Mouse (Mus musculus): ENCODE measurements around the gene Gfra1. TPM values are rescaled to one million over a fixed set of nuclear protein-coding genes. Genes with fewer than 3 reads are reported as not detected.

The Gfra1 gene
- polyA plus RNA-seq, 1 experiment from 2014 or later: 5.1 TPM

GRCm38 (mm10) chr19:58412811-58413210 lies 42.9 kb downstream of the Gfra1 start:
- Histone ChIP-seq H3K4me3 (no peak overlapping the region), H3K36me3 (no peaks in the 10 kb centered on the region), H3K27ac (no peak overlapping the region), H3K9me3 (replicated peaks) (no peaks in the 10 kb centered on the region), H3K27me3 (ENCODE audit: low read depth, poor library complexity, severe bottlenecking) (no peaks in the 10 kb centered on the region), H3K4me1 (peaks cover 6% of the 10 kb centered on the region; the same call in 1 of the 2 replicates)
- WGBS: 88% methylated on average over 2 of the region's 3 CpGs
- DNase-seq (ENCODE audit: low spot score): no peak

GRCm38 (mm10) chr19:58406726-58407125 lies 49.0 kb downstream of the Gfra1 start:
- 0 out of 2 replicates have a peak, but pooled peaks cover 6% of the 10 kb centered on the region for H3K4me1 ChIP-seq
- no peak overlapping the region for H3K4me3 ChIP-seq
- H3K27ac ChIP-seq: no peak overlapping the region
- no peaks in the 10 kb centered on the region for H3K27me3 ChIP-seq (ENCODE audit: low read depth, poor library complexity, severe bottlenecking)
- no peaks in the 10 kb centered on the region for H3K9me3 ChIP-seq (replicated peaks)
- H3K36me3 ChIP-seq: no peaks in the 10 kb centered on the region
- no peak for DNase-seq (ENCODE audit: low spot score)

- H3K27ac ChIP-seq: no peak overlapping the region
- 91% methylated on average over 3 of the region's 3 CpGs for WGBS
Observed at GRCm38 (mm10) chr19:58400224-58400623, 55.5 kb downstream of the Gfra1 start.

GRCm38 (mm10) chr19:58399166-58399565 lies 56.5 kb downstream of the Gfra1 start:
- WGBS: 86% methylated on average over 6 of the region's 6 CpGs
- Histone ChIP-seq H3K27me3 (ENCODE audit: low read depth, poor library complexity, severe bottlenecking) (no peaks in the 10 kb centered on the region), H3K9me3 (replicated peaks) (no peaks in the 10 kb centered on the region), H3K4me1 (peaks cover 34% of the 10 kb centered on the region), H3K4me3 (no peak overlapping the region), H3K36me3 (no peaks in the 10 kb centered on the region), H3K27ac (peak overlapping the region; percentile 66)
- DNase-seq (ENCODE audit: low spot score): no peak

More at GRCm38 (mm10) chr19:58400224-58400623, 55.5 kb downstream of the Gfra1 start:
- Histone ChIP-seq H3K4me1 (peaks cover 34% of the 10 kb centered on the region), H3K27me3 (ENCODE audit: low read depth, poor library complexity, severe bottlenecking) (no peaks in the 10 kb centered on the region), H3K4me3 (no peak overlapping the region), H3K9me3 (replicated peaks) (no peaks in the 10 kb centered on the region), H3K36me3 (no peaks in the 10 kb centered on the region)
- DNase-seq (ENCODE audit: low spot score): no peak

GRCm38 (mm10) chr19:58396604-58396984 lies 59.1 kb downstream of the Gfra1 start:
- whole genome bisulfite sequencing: 64% methylated on average over 4 of the region's 4 CpGs

GRCm38 (mm10) chr19:58395785-58396603 lies 59.7 kb downstream of the Gfra1 start:
- Histone ChIP-seq H3K9me3 (replicated peaks) (no peaks in the 10 kb centered on the region), H3K27ac (peak overlapping the region; percentile 87), H3K27me3 (ENCODE audit: low read depth, poor library complexity, severe bottlenecking) (no peaks in the 10 kb centered on the region), H3K36me3 (no peaks in the 10 kb centered on the region), H3K4me1 (peaks cover 26% of the 10 kb centered on the region), H3K4me3 (0 out of 2 replicates have a peak overlapping the region, but pooled peaks have one; percentile 4)
- DNase-seq (ENCODE audit: low spot score): peak; percentile 64
- 71% methylated on average over 16 of the region's 16 CpGs for WGBS

More at GRCm38 (mm10) chr19:58396604-58396984, 59.1 kb downstream of the Gfra1 start:
- no peaks in the 10 kb centered on the region for H3K9me3 ChIP-seq (replicated peaks)
- H3K36me3 ChIP-seq: no peaks in the 10 kb centered on the region
- no peaks in the 10 kb centered on the region for H3K27me3 ChIP-seq (ENCODE audit: low read depth, poor library complexity, severe bottlenecking)
- DNase-seq (ENCODE audit: low spot score): no peak
- H3K27ac ChIP-seq: peak overlapping the region; percentile 87
- no peak overlapping the region for H3K4me3 ChIP-seq
- H3K4me1 ChIP-seq: peaks cover 29% of the 10 kb centered on the region

GRCm38 (mm10) chr19:58393121-58393520 lies 62.6 kb downstream of the Gfra1 start:
- no peak for DNase-seq (ENCODE audit: low spot score)
- no peaks in the 10 kb centered on the region for H3K9me3 ChIP-seq (replicated peaks)
- H3K27me3 ChIP-seq (ENCODE audit: low read depth, poor library complexity, severe bottlenecking): no peaks in the 10 kb centered on the region
- H3K27ac ChIP-seq: no peak overlapping the region
- H3K4me3 ChIP-seq: no peak overlapping the region
- 92% methylated on average over 7 of the region's 7 CpGs for WGBS
- H3K36me3 ChIP-seq: no peaks in the 10 kb centered on the region
- peaks cover 21% of the 10 kb centered on the region for H3K4me1 ChIP-seq

- 85% methylated on average over 5 of the region's 5 CpGs for WGBS
- Histone ChIP-seq H3K9me3 (replicated peaks) (no peaks in the 10 kb centered on the region), H3K4me3 (no peak overlapping the region), H3K36me3 (no peaks in the 10 kb centered on the region), H3K27me3 (ENCODE audit: low read depth, poor library complexity, severe bottlenecking) (no peaks in the 10 kb centered on the region), H3K27ac (no peak overlapping the region), H3K4me1 (peaks cover 17% of the 10 kb centered on the region)
- no peak for DNase-seq (ENCODE audit: low spot score)
Observed at GRCm38 (mm10) chr19:58391796-58392195, 63.9 kb downstream of the Gfra1 start.

GRCm38 (mm10) chr19:58389466-58389865 lies 66.2 kb downstream of the Gfra1 start:
- Histone ChIP-seq H3K4me1 (0 out of 2 replicates have a peak, but pooled peaks cover 3% of the 10 kb centered on the region), H3K9me3 (replicated peaks) (no peaks in the 10 kb centered on the region), H3K27ac (no peak overlapping the region), H3K36me3 (no peaks in the 10 kb centered on the region), H3K4me3 (no peak overlapping the region), H3K27me3 (ENCODE audit: low read depth, poor library complexity, severe bottlenecking) (no peaks in the 10 kb centered on the region)
- WGBS: 87% methylated on average over 8 of the region's 8 CpGs
- DNase-seq (ENCODE audit: low spot score): no peak

GRCm38 (mm10) chr19:58388851-58389447 lies 66.8 kb downstream of the Gfra1 start:
- Histone ChIP-seq H3K27ac (no peak overlapping the region), H3K9me3 (replicated peaks) (no peaks in the 10 kb centered on the region), H3K4me1 (0 out of 2 replicates have a peak, but pooled peaks cover 3% of the 10 kb centered on the region), H3K4me3 (no peak overlapping the region), H3K36me3 (no peaks in the 10 kb centered on the region), H3K27me3 (ENCODE audit: low read depth, poor library complexity, severe bottlenecking) (no peaks in the 10 kb centered on the region)
- no peak for DNase-seq (ENCODE audit: low spot score)
- 92% methylated on average over 18 of the region's 18 CpGs for WGBS

- DNase-seq (ENCODE audit: low spot score): no peak
Observed at GRCm38 (mm10) chr19:58383273-58383672, 72.4 kb downstream of the Gfra1 start.

GRCm38 (mm10) chr19:58382535-58382934 lies 73.2 kb downstream of the Gfra1 start:
- 96% methylated on average over 7 of the region's 7 CpGs for WGBS
- DNase-seq (ENCODE audit: low spot score): no peak

More at GRCm38 (mm10) chr19:58383273-58383672, 72.4 kb downstream of the Gfra1 start:
- Histone ChIP-seq H3K27me3 (ENCODE audit: low read depth, poor library complexity, severe bottlenecking) (no peaks in the 10 kb centered on the region), H3K4me1 (peaks cover 4% of the 10 kb centered on the region; the same call in 1 of the 2 replicates), H3K4me3 (no peak overlapping the region), H3K36me3 (no peaks in the 10 kb centered on the region), H3K27ac (no peak overlapping the region), H3K9me3 (replicated peaks) (no peaks in the 10 kb centered on the region)
- WGBS: 69% methylated on average over 3 of the region's 3 CpGs

GRCm38 (mm10) chr19:58377969-58378368 lies 77.7 kb downstream of the Gfra1 start:
- Histone ChIP-seq H3K4me1 (peaks cover 18% of the 10 kb centered on the region), H3K27ac (no peak overlapping the region)
- 91% methylated on average over 8 of the region's 8 CpGs for WGBS

More at GRCm38 (mm10) chr19:58382535-58382934, 73.2 kb downstream of the Gfra1 start:
- no peak overlapping the region for H3K4me3 ChIP-seq
- no peaks in the 10 kb centered on the region for H3K9me3 ChIP-seq (replicated peaks)
- no peaks in the 10 kb centered on the region for H3K36me3 ChIP-seq
- H3K27ac ChIP-seq: no peak overlapping the region
- no peaks in the 10 kb centered on the region for H3K27me3 ChIP-seq (ENCODE audit: low read depth, poor library complexity, severe bottlenecking)
- H3K4me1 ChIP-seq: peaks cover 3% of the 10 kb centered on the region; the same call in 1 of the 2 replicates

More at GRCm38 (mm10) chr19:58377969-58378368, 77.7 kb downstream of the Gfra1 start:
- H3K36me3 ChIP-seq: no peaks in the 10 kb centered on the region
- DNase-seq (ENCODE audit: low spot score): no peak
- H3K9me3 ChIP-seq (replicated peaks): no peaks in the 10 kb centered on the region
- H3K4me3 ChIP-seq: no peak overlapping the region
- H3K27me3 ChIP-seq (ENCODE audit: low read depth, poor library complexity, severe bottlenecking): no peaks in the 10 kb centered on the region
